Mouse (Mus musculus) testis, adult 2 months (tissue): ENCODE results near the gene Vmp1.

Experiments used
- CTCF ChIP-seq: fragments of 200-500 bp; IDR thresholded peaks from 2 replicates; pipeline ENCODE4 v1.5.1; 2012; ENCODE audit warnings: low read depth, mild to moderate bottlenecking, inconsistent platforms, low read length, moderate library complexity; ENCODE audit not compliant: control insufficient read depth, insufficient read depth, insufficient replicate concordance
- POLR2A ChIP-seq: fragments of 200-500 bp; IDR thresholded peaks from 2 replicates; pipeline ENCODE4 v1.6.1; 2012; ENCODE audit warnings: low read depth, mild to moderate bottlenecking, inconsistent platforms, low read length, moderate library complexity; ENCODE audit not compliant: control insufficient read depth

- TF ChIP-seq POLR2A: no peak
- no peak for TF ChIP-seq CTCF
These were observed 41.9 kb downstream of the Vmp1 start for GRCm38 (mm10) chr11:86641714-86642113.
